Comparison of ENCODE assay signal across 23 mouse cellular contexts in the genomic region with DNA sequence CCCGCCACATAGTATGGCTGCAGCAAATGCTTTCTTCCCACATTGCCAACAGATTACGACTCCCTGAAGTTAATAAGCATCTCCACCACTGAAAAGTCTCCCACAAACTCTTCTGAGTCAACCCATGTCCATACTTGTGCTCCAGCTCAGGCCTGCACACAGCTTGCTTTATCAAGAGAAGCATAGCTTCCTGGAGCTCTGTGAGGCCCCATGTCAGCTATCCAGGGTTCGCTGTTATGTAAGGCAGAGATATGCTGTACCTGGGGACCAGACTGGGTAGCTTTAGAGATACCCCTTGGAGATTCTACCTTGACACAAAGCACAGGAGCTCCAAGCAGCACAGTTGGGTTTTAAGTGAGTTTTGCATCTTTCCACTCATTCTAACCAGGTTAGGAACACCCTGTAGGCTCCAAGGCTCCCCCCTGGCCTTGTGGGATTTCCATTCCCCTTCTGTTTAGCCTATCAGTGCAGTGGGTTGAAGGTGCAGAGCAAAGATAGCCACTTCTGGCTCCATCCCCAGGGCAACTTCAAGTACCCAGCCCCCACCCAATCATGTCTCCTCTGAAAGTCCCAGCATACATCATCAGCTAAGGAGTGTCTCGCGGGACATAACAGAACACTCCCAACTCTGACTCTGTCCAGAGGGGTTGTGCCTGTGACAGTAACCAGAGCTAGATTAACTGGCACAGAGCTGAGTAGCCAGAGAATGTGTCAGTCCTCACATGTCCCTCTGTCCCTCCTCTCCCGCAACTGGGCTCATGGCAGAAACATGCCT.
DNase-seq lines count a peak whose midpoint lies in the region; ATAC-seq and TF ChIP-seq lines count a peak whose summit lies in the region.
"Had no signal": no experiment of that assay in that cellular context is flagged by ENCODE, and none has a peak within 500 bp of the region (broad histone marks: within the 10 kb centered on the region; RNA-seq: fewer than 3 reads in every experiment).

No protein-coding gene starts in this region.

- no peak overlapping the region for H3K9ac ChIP-seq in heart, embryonic 11.5 days (ENCODE audit: low read depth, low read length)
- H3K9ac ChIP-seq in liver, embryonic 12.5 days: no peak overlapping the region
- H3K9ac ChIP-seq in liver, postnatal 0 days (replicated peaks): no peak overlapping the region
- H3K9ac ChIP-seq: forebrain, postnatal 0 days; hindbrain, embryonic 13.5 days; limb, embryonic 15.5 days; midbrain, embryonic 13.5 days; neural tube, embryonic 15.5 days had no signal

- H3K27me3 ChIP-seq in heart, embryonic 11.5 days (ENCODE audit: control insufficient read depth, insufficient read depth, low read length): no peaks in the 10 kb centered on the region
- no peaks in the 10 kb centered on the region for H3K27me3 ChIP-seq in liver, embryonic 12.5 days (replicated peaks)
- no peaks in the 10 kb centered on the region for H3K27me3 ChIP-seq in liver, postnatal 0 days (ENCODE audit: insufficient read depth, low read length)
- H3K27me3 ChIP-seq: limb, embryonic 15.5 days; midbrain, embryonic 13.5 days; neural tube, embryonic 15.5 days; Patski had no signal

- 45% methylated on average over 6 of the region's 6 CpGs for WGBS in heart, embryonic 11.5 days (ENCODE audit: insufficient replicate concordance)
- 58% methylated on average over 6 of the region's 6 CpGs for WGBS in liver, embryonic 12.5 days (ENCODE audit: insufficient replicate concordance)
- 69% methylated on average over 6 of the region's 6 CpGs for WGBS in liver, postnatal 0 days (ENCODE audit: insufficient replicate concordance)

- H3K9me3 ChIP-seq in heart, embryonic 11.5 days (replicated peaks; ENCODE audit: control insufficient read depth, low read length): no peaks in the 10 kb centered on the region
- H3K9me3 ChIP-seq in liver, embryonic 12.5 days (replicated peaks): no peaks in the 10 kb centered on the region
- H3K9me3 ChIP-seq in liver, postnatal 0 days (ENCODE audit: low read length): no peaks in the 10 kb centered on the region
- H3K9me3 ChIP-seq: hindbrain, embryonic 13.5 days; limb, embryonic 15.5 days; midbrain, embryonic 13.5 days; neural tube, embryonic 15.5 days had no signal

- peak overlapping the region; percentile 29; the same call in 1 of the 2 replicates for H3K27ac ChIP-seq in heart, embryonic 11.5 days (ENCODE audit: low read depth, low read length)
- no peak overlapping the region for H3K27ac ChIP-seq in liver, embryonic 12.5 days
- H3K27ac ChIP-seq in liver, postnatal 0 days (ENCODE audit: low read depth): no peak overlapping the region
- no peak overlapping the region for H3K27ac ChIP-seq in gastrocnemius, adult 2 months
- H3K27ac ChIP-seq: hindbrain, embryonic 13.5 days; limb, embryonic 15.5 days; midbrain, embryonic 13.5 days; neural tube, embryonic 15.5 days had no signal

- no peak for TF ChIP-seq EP300 in liver, postnatal 0 days (IDR thresholded peaks at IDR 0.05; ENCODE audit: low read depth)

- ATAC-seq in heart, embryonic 11.5 days (replicated peaks; ENCODE audit: insufficient number of reproducible peaks, low FRiP score, low TSS enrichment): peak; percentile 76
- peak; percentile 76 for ATAC-seq in liver, embryonic 12.5 days
- no peak for ATAC-seq in liver, postnatal 0 days
- ATAC-seq in megakaryocyte-erythroid progenitor cell, adult 5-6 weeks (replicated peaks; ENCODE audit: low FRiP score, low TSS enrichment, poor library complexity, severe bottlenecking): 0 out of 2 replicates have a peak, but pooled peaks have one; percentile 23
- ATAC-seq: activated CD4-positive, CD25-positive, alpha-beta regulatory T cell, adult 4 months; forebrain, postnatal 0 days; midbrain, embryonic 13.5 days; Patski had no signal

- intact Hi-C loops in heart, postnatal 10 days (cut with DNase I): no loop called here
- intact Hi-C loops in gastrocnemius, adult 2 months (cut with DNase I): loop anchor here (10.0 kb wide), 1 partner anchor 276 kb away; no protein-coding TSS in a partner anchor

- DNase-seq in heart, adult 8-10 months (ENCODE audit: low spot score): no peak
- no peak for DNase-seq in liver, postnatal 0 days
- DNase-seq in heart, postnatal 10 days: peak; percentile 24 to 34
- no peak for DNase-seq in gastrocnemius, adult 2 months
- DNase-seq: adrenal gland, postnatal 14 days; B cell, adult 2 months; cerebellum, adult 18-20 months; cerebellum, postnatal 36 days; forebrain, postnatal 0 days; lung, postnatal 4 days; right cerebral cortex, postnatal 25 days; thymus, postnatal 4 days had no signal

- H3K4me1 ChIP-seq in heart, embryonic 11.5 days (ENCODE audit: control insufficient read depth, insufficient read depth, low read length): peaks cover 14% of the 10 kb centered on the region
- H3K4me1 ChIP-seq in liver, embryonic 12.5 days: no peaks in the 10 kb centered on the region
- no peaks in the 10 kb centered on the region for H3K4me1 ChIP-seq in liver, postnatal 0 days (ENCODE audit: insufficient read depth)
- H3K4me1 ChIP-seq: limb, embryonic 15.5 days had no signal

- H3K4me3 ChIP-seq in heart, embryonic 11.5 days (ENCODE audit: low read depth, low read length): no peak overlapping the region
- H3K4me3 ChIP-seq in liver, embryonic 12.5 days: no peak overlapping the region
- H3K4me3 ChIP-seq in liver, postnatal 0 days (ENCODE audit: low read depth, low read length): no peak overlapping the region
- no peak overlapping the region for H3K4me3 ChIP-seq in gastrocnemius, adult 2 months
- H3K4me3 ChIP-seq: erythroblast, embryonic 14.5 days; hindbrain, embryonic 13.5 days; limb, embryonic 15.5 days; midbrain, embryonic 13.5 days; myocyte; neural tube, embryonic 15.5 days had no signal

- peak overlapping the region; percentile 39 for H3K4me2 ChIP-seq in heart, embryonic 11.5 days
- no peak overlapping the region for H3K4me2 ChIP-seq in liver, embryonic 12.5 days
- H3K4me2 ChIP-seq in liver, postnatal 0 days (ENCODE audit: low read depth, low read length): no peak overlapping the region
- H3K4me2 ChIP-seq: hindbrain, embryonic 13.5 days; limb, embryonic 15.5 days; midbrain, embryonic 13.5 days; neural tube, embryonic 15.5 days had no signal

- no peaks in the 10 kb centered on the region for H3K36me3 ChIP-seq in heart, embryonic 11.5 days (ENCODE audit: control insufficient read depth, insufficient read depth, low read length)
- no peaks in the 10 kb centered on the region for H3K36me3 ChIP-seq in liver, embryonic 12.5 days
- no peaks in the 10 kb centered on the region for H3K36me3 ChIP-seq in liver, postnatal 0 days (replicated peaks; ENCODE audit: insufficient read depth, low read length)
- H3K36me3 ChIP-seq: hindbrain, embryonic 13.5 days; limb, embryonic 15.5 days; midbrain, embryonic 13.5 days; neural tube, embryonic 15.5 days had no signal

- no peak for TF ChIP-seq CTCF in liver, postnatal 0 days (IDR thresholded peaks at IDR 0.05; ENCODE audit: low read depth)
- TF ChIP-seq CTCF in gastrocnemius, adult 2 months (IDR thresholded peaks at IDR 0.05): no peak

Comparison
In these comparisons a context has a peak if more than half of its experiments do, and no peak if none do; other contexts are left out.
1. DNase-seq: peak in heart, postnatal 10 days (2 of 2); none in heart, adult 8-10 months (single experiment), liver, postnatal 0 days (single experiment) and gastrocnemius, adult 2 months (single experiment).